Mouse (Mus musculus): ENCODE measurements at regions not wholly inside any gene's neighbourhood (a gene's known extent, or its start where the extent isn't known, plus 50 kb on each side); places are given as distances from the start of the nearest gene placed in this dataset.
A peak's percentile ranks its signal among the peaks of the same experiment; 100 is the strongest.

DNA sequence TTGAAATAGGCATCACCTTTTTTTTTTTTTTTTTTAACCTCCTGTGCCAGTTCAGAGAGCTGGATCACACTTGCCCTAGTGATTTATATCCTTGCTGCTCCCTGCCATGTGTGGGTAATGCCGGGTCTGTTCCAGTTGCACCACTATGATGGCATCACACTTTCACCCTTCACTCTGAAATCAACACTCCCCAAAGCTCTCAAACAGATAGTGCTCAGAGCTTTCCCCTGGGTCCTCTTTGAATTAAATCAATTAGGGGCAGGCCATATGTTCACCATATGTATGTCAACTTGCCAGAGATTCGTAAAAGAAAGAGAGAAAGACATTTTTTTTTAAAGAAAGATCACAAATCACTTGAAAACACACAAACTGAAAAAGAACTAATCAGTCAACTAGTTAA lies 236.8 kb downstream of the Ndfip2 start:
- no peak overlapping the region for H3K27ac ChIP-seq (ENCODE audit: low read depth, low read length)
- H3K4me2 ChIP-seq (replicated peaks; ENCODE audit: low read depth) = no peak overlapping the region
- no peak overlapping the region for H3K4me3 ChIP-seq (ENCODE audit: low read depth, low read length)
- no peak overlapping the region for H3K9ac ChIP-seq (ENCODE audit: low read depth, low read length)
- ATAC-seq = no peak
- no peaks in the 10 kb centered on the region for H3K9me3 ChIP-seq (ENCODE audit: control insufficient read depth)
- no peak for TF ChIP-seq CTCF (IDR thresholded peaks at IDR 0.05; ENCODE audit: low read depth)
- no peaks in the 10 kb centered on the region for H3K27me3 ChIP-seq (replicated peaks; ENCODE audit: control insufficient read depth, insufficient read depth, low read length)
- H3K4me1 ChIP-seq (replicated peaks; ENCODE audit: control insufficient read depth, insufficient read depth, low read length) = no peaks in the 10 kb centered on the region
- H3K36me3 ChIP-seq (ENCODE audit: control insufficient read depth, insufficient read depth) = no peaks in the 10 kb centered on the region
- 64% methylated on average over 2 of the region's 2 CpGs for WGBS

GRCm38 (mm10) chr14:105494415-105494814 lies 236.0 kb downstream of the Ndfip2 start:
- ATAC-seq = no peak
- 75% methylated on average over 3 of the region's 3 CpGs for whole genome bisulfite sequencing
- no peaks in the 10 kb centered on the region for H3K4me1 ChIP-seq (replicated peaks; ENCODE audit: control insufficient read depth, insufficient read depth, low read length)
- no peak overlapping the region for H3K27ac ChIP-seq (ENCODE audit: low read depth, low read length)
- no peaks in the 10 kb centered on the region for H3K36me3 ChIP-seq (ENCODE audit: control insufficient read depth, insufficient read depth)
- no peak for TF ChIP-seq CTCF (IDR thresholded peaks at IDR 0.05; ENCODE audit: low read depth)
- no peak overlapping the region for H3K4me3 ChIP-seq (ENCODE audit: low read depth, low read length)
- H3K9ac ChIP-seq (ENCODE audit: low read depth, low read length) = no peak overlapping the region
- no peak overlapping the region for H3K4me2 ChIP-seq (replicated peaks; ENCODE audit: low read depth)
- H3K27me3 ChIP-seq (replicated peaks; ENCODE audit: control insufficient read depth, insufficient read depth, low read length) = no peaks in the 10 kb centered on the region
- no peaks in the 10 kb centered on the region for H3K9me3 ChIP-seq (ENCODE audit: control insufficient read depth)

DNA sequence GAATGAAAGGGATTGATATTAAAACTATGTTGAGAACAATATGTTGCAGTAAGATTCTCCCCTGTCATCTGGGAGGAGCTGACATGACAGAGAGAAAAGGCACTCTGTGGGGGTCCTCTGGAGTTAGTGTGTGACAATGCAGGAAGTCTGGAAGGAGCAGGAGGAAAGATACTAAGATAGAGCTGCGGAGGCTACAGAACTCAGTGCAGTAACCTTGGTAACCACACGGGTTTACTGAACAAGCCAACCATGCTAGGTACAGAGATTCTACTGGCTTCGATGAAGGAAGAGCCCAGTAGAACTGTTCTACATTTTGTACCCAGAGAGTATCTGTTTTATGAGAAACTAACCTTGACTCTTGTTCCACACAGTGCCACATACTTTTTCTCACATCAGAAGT lies 231.8 kb downstream of the Ndfip2 start:
- H3K27ac ChIP-seq (ENCODE audit: low read depth, low read length) = no peak overlapping the region
- no peak for ATAC-seq
- no peak overlapping the region for H3K4me2 ChIP-seq (replicated peaks; ENCODE audit: low read depth)
- no peak for TF ChIP-seq CTCF (IDR thresholded peaks at IDR 0.05; ENCODE audit: low read depth)
- no peaks in the 10 kb centered on the region for H3K36me3 ChIP-seq (ENCODE audit: control insufficient read depth, insufficient read depth)
- no peak overlapping the region for H3K4me3 ChIP-seq (ENCODE audit: low read depth, low read length)
- H3K9ac ChIP-seq (ENCODE audit: low read depth, low read length) = no peak overlapping the region
- H3K9me3 ChIP-seq (ENCODE audit: control insufficient read depth) = no peaks in the 10 kb centered on the region
- WGBS = 51% methylated on average over 3 of the region's 3 CpGs
- H3K27me3 ChIP-seq (replicated peaks; ENCODE audit: control insufficient read depth, insufficient read depth, low read length) = no peaks in the 10 kb centered on the region
- no peaks in the 10 kb centered on the region for H3K4me1 ChIP-seq (replicated peaks; ENCODE audit: control insufficient read depth, insufficient read depth, low read length)

GRCm38 (mm10) chr14:105483352-105484083 lies 225.1 kb downstream of the Ndfip2 start:
- TF ChIP-seq CTCF (IDR thresholded peaks at IDR 0.05; ENCODE audit: low read depth) = no peak
- Histone ChIP-seq H3K27ac (ENCODE audit: low read depth, low read length) (no peak overlapping the region), H3K9me3 (ENCODE audit: control insufficient read depth) (no peaks in the 10 kb centered on the region), H3K4me1 (replicated peaks; ENCODE audit: control insufficient read depth, insufficient read depth, low read length) (no peaks in the 10 kb centered on the region), H3K4me2 (replicated peaks; ENCODE audit: low read depth) (peak overlapping the region; percentile 57), H3K9ac (ENCODE audit: low read depth, low read length) (no peak overlapping the region; the same call in 1 of the 2 replicates), H3K4me3 (ENCODE audit: low read depth, low read length) (peak overlapping the region; percentile 21), H3K36me3 (ENCODE audit: control insufficient read depth, insufficient read depth) (no peaks in the 10 kb centered on the region), H3K27me3 (replicated peaks; ENCODE audit: control insufficient read depth, insufficient read depth, low read length) (no peaks in the 10 kb centered on the region)
- ATAC-seq = no peak
- WGBS = 23% methylated on average over 21 of the region's 21 CpGs

- H3K9ac ChIP-seq (ENCODE audit: low read depth, low read length) = no peak overlapping the region
Measured at GRCm38 (mm10) chr14:105482644-105483351, 224.4 kb downstream of the Ndfip2 start.

DNA sequence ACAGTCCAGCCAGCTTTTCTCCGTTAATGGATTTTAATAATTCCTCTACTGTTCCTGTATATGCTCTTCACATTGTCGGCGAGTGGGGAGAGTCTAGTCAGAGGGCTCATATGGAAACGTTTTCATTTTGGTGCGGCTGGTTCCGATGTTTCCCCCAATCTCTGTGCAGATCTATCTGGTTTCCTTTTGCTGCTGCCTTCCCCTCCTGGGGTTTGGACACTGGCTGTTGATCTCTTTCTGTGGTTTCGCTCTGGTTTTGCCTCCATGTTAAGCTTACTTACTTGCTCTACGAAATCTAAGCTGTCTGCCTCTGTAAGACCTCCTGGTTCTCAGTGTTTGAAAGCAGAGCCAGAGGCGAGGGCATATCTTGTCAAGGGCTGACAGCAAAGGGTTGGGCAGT lies 221.7 kb downstream of the Ndfip2 start:
- Histone ChIP-seq H3K27me3 (replicated peaks; ENCODE audit: control insufficient read depth, insufficient read depth, low read length) (no peaks in the 10 kb centered on the region), H3K4me3 (ENCODE audit: low read depth, low read length) (no peak overlapping the region), H3K4me2 (replicated peaks; ENCODE audit: low read depth) (no peak overlapping the region), H3K9ac (ENCODE audit: low read depth, low read length) (no peak overlapping the region), H3K4me1 (replicated peaks; ENCODE audit: control insufficient read depth, insufficient read depth, low read length) (no peaks in the 10 kb centered on the region), H3K9me3 (ENCODE audit: control insufficient read depth) (no peaks in the 10 kb centered on the region), H3K27ac (ENCODE audit: low read depth, low read length) (no peak overlapping the region), H3K36me3 (ENCODE audit: control insufficient read depth, insufficient read depth) (no peaks in the 10 kb centered on the region)
- 72% methylated on average over 9 of the region's 9 CpGs for WGBS
- no peak for ATAC-seq
- no peak for TF ChIP-seq CTCF (IDR thresholded peaks at IDR 0.05; ENCODE audit: low read depth)

More at GRCm38 (mm10) chr14:105482644-105483351, 224.4 kb downstream of the Ndfip2 start:
- Histone ChIP-seq H3K4me1 (replicated peaks; ENCODE audit: control insufficient read depth, insufficient read depth, low read length) (no peaks in the 10 kb centered on the region), H3K27me3 (replicated peaks; ENCODE audit: control insufficient read depth, insufficient read depth, low read length) (no peaks in the 10 kb centered on the region), H3K4me3 (ENCODE audit: low read depth, low read length) (peak overlapping the region; percentile 21), H3K4me2 (replicated peaks; ENCODE audit: low read depth) (peak overlapping the region; percentile 57), H3K9me3 (ENCODE audit: control insufficient read depth) (no peaks in the 10 kb centered on the region), H3K36me3 (ENCODE audit: control insufficient read depth, insufficient read depth) (no peaks in the 10 kb centered on the region), H3K27ac (ENCODE audit: low read depth, low read length) (no peak overlapping the region)
- 11% methylated on average over 16 of the region's 16 CpGs for WGBS
- no peak for ATAC-seq
- no peak for TF ChIP-seq CTCF (IDR thresholded peaks at IDR 0.05; ENCODE audit: low read depth)
